Mouse (Mus musculus): Measurements from ENCODE around the gene Setdb2.

The Setdb2 gene

DNA sequence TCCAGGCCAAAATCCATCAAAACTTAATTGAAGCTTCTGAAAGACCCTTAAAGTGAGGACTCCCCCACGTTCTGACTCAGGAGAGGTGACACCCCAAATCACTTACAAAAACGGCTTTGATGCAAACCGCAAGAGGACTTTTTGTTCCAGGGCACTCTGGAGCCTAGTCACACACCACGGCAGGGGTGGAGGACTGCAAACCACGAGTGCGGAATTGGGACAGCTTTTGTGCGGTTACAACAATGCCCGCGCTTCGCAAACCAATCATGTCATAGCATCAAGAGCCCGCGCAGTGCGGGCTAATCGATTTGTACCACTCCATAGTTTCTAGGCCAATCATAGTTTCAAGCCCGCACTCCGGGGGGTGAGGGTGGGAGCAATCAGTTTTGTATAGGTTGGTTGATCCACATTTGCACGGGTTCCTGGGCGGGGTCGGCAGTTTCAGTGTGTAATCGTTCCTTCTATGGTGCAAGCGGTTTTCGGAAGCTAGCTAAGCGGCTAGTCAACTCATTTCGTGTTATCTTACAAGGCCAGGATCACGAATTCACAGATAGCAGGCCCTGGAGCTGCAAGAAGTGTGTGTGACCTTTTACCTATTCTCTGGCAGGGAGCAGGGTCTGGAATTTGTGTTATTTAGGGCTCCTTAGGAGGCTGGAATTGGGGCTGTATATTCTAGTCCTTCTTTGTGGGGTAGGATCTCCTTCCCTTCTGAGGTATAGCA, 70.2 kb downstream of the Setdb2 start:
- DNase-seq (ENCODE audit: low spot score): no peak

DNA sequence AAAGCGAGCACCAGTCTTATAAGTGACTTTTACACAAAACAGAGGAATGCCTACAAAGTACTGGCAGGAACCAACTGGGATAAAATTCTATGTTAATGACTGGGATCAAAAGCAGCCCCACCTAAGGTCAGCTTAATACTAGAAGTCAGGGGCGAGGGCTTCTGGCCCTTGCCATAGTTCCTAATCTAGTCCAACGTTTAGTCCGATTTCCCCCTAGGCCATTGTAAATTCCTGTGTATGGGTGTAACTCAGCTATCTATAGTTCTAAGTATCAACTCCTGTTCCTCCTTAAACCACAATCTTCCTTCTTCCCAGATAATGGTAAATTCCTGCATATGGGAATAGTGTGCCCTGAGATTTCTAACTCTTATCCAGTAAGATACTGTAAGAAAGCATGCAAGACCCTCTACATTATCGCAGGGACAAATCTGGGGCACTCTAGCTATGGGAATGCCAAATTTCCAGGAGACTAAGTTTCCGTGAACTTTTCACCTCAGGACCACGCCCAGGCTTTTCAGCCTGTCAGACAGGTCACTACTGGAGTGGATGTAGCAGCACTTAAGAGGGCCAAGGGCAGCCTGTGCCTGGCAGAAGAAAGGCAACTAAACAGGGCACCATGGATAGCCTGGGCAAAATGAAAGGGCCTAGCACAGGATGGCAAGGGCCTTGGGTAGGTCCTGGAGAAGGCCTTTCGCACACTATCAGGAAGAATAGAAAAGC, 74.1 kb downstream of the Setdb2 start:
- DNase-seq (ENCODE audit: low spot score): peak; percentile 14

GRCm38 (mm10) chr14:59365244-59365644, 75.4 kb downstream of the Setdb2 start, which contains the start of gene Phf11d:
Phf11d (minus strand) TSS chr14:59365470.
- peak; percentile 85 for DNase-seq (ENCODE audit: low spot score)
